Mouse (Mus musculus) CH12.LX (cell line): ENCODE data around the gene Itgb4. TPM values are rescaled to one million over a fixed set of nuclear protein-coding genes. Genes with fewer than 3 reads are reported as not detected.

Experiments used
- DNase-seq: peaks from one replicate; pipeline ENCODE4 v3.0.0-alpha.2; 2013; ENCODE audit errors: extremely low read depth
- H3K27ac ChIP-seq: 2 replicates; pipeline ENCODE4 v1.5.1; 2012; ENCODE audit warnings: low read depth, mild to moderate bottlenecking, control low read depth, moderate library complexity; ENCODE audit not compliant: insufficient read depth
- H3K27me3 ChIP-seq: replicated peaks from 2 replicates; pipeline ENCODE3; 2012; ENCODE audit warnings: inconsistent platforms
- H3K36me3 ChIP-seq, 2 experiments: replicated peaks in 1 of 2; 2 replicates each; pipeline versions ENCODE3 to v1.6.1; 2012; ENCODE audit warnings: inconsistent platforms in 1 of 2, low read length in 1 of 2, mild to moderate bottlenecking in 1 of 2, mixed read lengths in 1 of 2, moderate library complexity in 1 of 2; ENCODE audit not compliant: control insufficient read depth in 1 of 2, insufficient read depth in 1 of 2
- H3K4me1 ChIP-seq, 2 experiments: 2 replicates each; pipeline ENCODE4 v1.6.1; 2012; ENCODE audit warnings: inconsistent platforms in 1 of 2, moderate library complexity in 1 of 2; ENCODE audit not compliant: insufficient read depth in 2 of 2, control insufficient read depth in 1 of 2
- H3K4me2 ChIP-seq: 2 replicates; pipeline ENCODE4 v1.6.1; 2012; ENCODE audit warnings: low read depth, mild to moderate bottlenecking, control low read depth; ENCODE audit not compliant: poor library complexity, insufficient read depth, severe bottlenecking
- H3K4me3 ChIP-seq, 3 experiments: fragments of 150-350 bp in 1 of 3; sonication (generic) in 1 of 3; replicated peaks in 1 of 3; 2 replicates each; pipeline versions ENCODE3 to v1.5.1; 2011 to 2012; ENCODE audit warnings: low read depth in 2 of 3, low read length in 2 of 3, mild to moderate bottlenecking in 2 of 3, moderate library complexity in 2 of 3, control low read depth in 1 of 3, improper control_type of control experiment in 1 of 3, inconsistent platforms in 1 of 3, mixed read lengths in 1 of 3; ENCODE audit not compliant: poor library complexity in 1 of 3
- H3K79me2 ChIP-seq: replicated peaks from 2 replicates; pipeline ENCODE4 v1.6.1; 2012; ENCODE audit warnings: mild to moderate bottlenecking, moderate library complexity; ENCODE audit not compliant: control insufficient read depth, poor library complexity, insufficient read depth, severe bottlenecking; ENCODE audit errors: extremely low read depth
- H3K9ac ChIP-seq: 2 replicates; pipeline ENCODE4 v1.6.1; 2012; ENCODE audit warnings: low read depth, mild to moderate bottlenecking, control low read depth, moderate library complexity; ENCODE audit not compliant: insufficient read depth
- H3K9me3 ChIP-seq: replicated peaks from 2 replicates; pipeline ENCODE3; 2012; ENCODE audit warnings: low read length, inconsistent platforms, mixed read lengths
- ELF1 ChIP-seq: IDR thresholded peaks from 2 replicates; pipeline ENCODE4 v1.6.1; 2014; ENCODE audit warnings: low read depth, mild to moderate bottlenecking, inconsistent platforms, low read length, improper control_type of control experiment
- ETS1 ChIP-seq: conservative IDR thresholded peaks from 2 replicates; pipeline ENCODE4 v1.6.1; 2012; ENCODE audit warnings: low read depth, mild to moderate bottlenecking, inconsistent platforms, low read length, improper control_type of control experiment, moderate library complexity
- HCFC1 ChIP-seq: IDR thresholded peaks from 2 replicates; pipeline ENCODE4 v1.6.1; 2012; ENCODE audit warnings: low read depth, mild to moderate bottlenecking, inconsistent platforms, low read length, improper control_type of control experiment
- IRF4 ChIP-seq: IDR thresholded peaks from 2 replicates; pipeline ENCODE4 v1.6.1; 2014; ENCODE audit warnings: low read depth, mild to moderate bottlenecking, inconsistent platforms, low read length, improper control_type of control experiment
- JUN ChIP-seq: IDR thresholded peaks from 2 replicates; pipeline ENCODE4 v1.6.1; 2011; ENCODE audit warnings: low read depth, mild to moderate bottlenecking, low read length, improper control_type of control experiment, moderate library complexity; ENCODE audit not compliant: insufficient read depth
- JUND ChIP-seq: conservative IDR thresholded peaks from 2 replicates; pipeline ENCODE4 v1.6.1; 2011; ENCODE audit warnings: low read depth, low read length, improper control_type of control experiment
- MXI1 ChIP-seq: IDR thresholded peaks from 2 replicates; pipeline ENCODE4 v1.6.1; 2011; ENCODE audit warnings: mild to moderate bottlenecking, low read depth, low read length, improper control_type of control experiment
- MYC ChIP-seq: IDR thresholded peaks from 2 replicates; pipeline ENCODE4 v1.6.1; 2011; ENCODE audit warnings: low read depth, mild to moderate bottlenecking, improper control_type of control experiment, low read length
- PAX5 ChIP-seq: IDR thresholded peaks from 2 replicates; pipeline ENCODE4 v1.6.1; 2012; ENCODE audit warnings: low read length, inconsistent platforms, mixed read lengths
- POLR2A ChIP-seq: IDR thresholded peaks from 2 replicates; pipeline ENCODE4 v1.6.1; 2011; ENCODE audit warnings: low read depth, mild to moderate bottlenecking, improper control_type of control experiment, low read length
- SIN3A ChIP-seq: IDR thresholded peaks from 2 replicates; pipeline ENCODE4 v1.6.1; 2012; ENCODE audit warnings: low read length, improper control_type of control experiment, inconsistent platforms
- USF1 ChIP-seq: IDR thresholded peaks from 2 replicates; pipeline ENCODE4 v1.6.1; 2014; ENCODE audit warnings: low read depth, mild to moderate bottlenecking, inconsistent platforms, low read length, improper control_type of control experiment
- ZC3H11A ChIP-seq: IDR thresholded peaks from 2 replicates; pipeline ENCODE4 v1.6.1; 2012; ENCODE audit warnings: low read depth, mild to moderate bottlenecking, inconsistent platforms, low read length, improper control_type of control experiment
- dilution Hi-C: fragments of 300-500 bp; cut with MboI; formaldehyde crosslinking; loops from 2 replicates; pipeline ENCODE4 v1.14.3; 2020; ENCODE audit warnings: low sequenced_read_pairs; ENCODE audit not compliant: extremely low pct_unique_long_range_greater_than_20kb, extremely low pct_ligation_motif_present
- in situ Hi-C: fragments of 300-500 bp; cut with MboI; formaldehyde crosslinking; loops from 3 replicates; pipeline ENCODE4 v1.14.3; 2019; ENCODE audit warnings: low sequenced_read_pairs, low pct_ligation_motif_present, low pct_unique_long_range_greater_than_20kb, mixed read lengths
- polyA plus RNA-seq: library from polyadenylated mRNA; unstranded; fragments of >175 nt; gene quantifications from 2 replicates; pipeline ENCODE4 v1.2.1, GENCODE M21; 2012; ENCODE audit warnings: low read depth; ENCODE audit not compliant: insufficient read length
- total RNA-seq, 2 experiments: library from RNA; depleted of rRNA; stranded (reverse); fragments of 300-350 nt in 1 of 2; fragments of >200 nt in 1 of 2; gene quantifications; 2 replicates each; pipeline ENCODE4 v1.2.3; 2012 to 2014

The Itgb4 gene
- total and polyA plus RNA-seq, 3 experiments: 0.42 to 6.3 (median 0.59) TPM

GRCm38 (mm10) chr11:115945247-115945646 is 29.3 kb upstream of the Itgb4 start:
- dilution Hi-C loops: no loop called here
- in situ Hi-C loops: no loop called here
- Histone ChIP-seq H3K9me3 (no peaks in the 10 kb centered on the region), H3K36me3 (peaks cover 83 to 98% of the 10 kb centered on the region in 2 experiments), H3K4me3 (no peak overlapping the region), H3K27ac (no peak overlapping the region), H3K4me2 (no peak overlapping the region), H3K4me1 (no peaks in the 10 kb centered on the region), H3K79me2 (0 out of 2 replicates have a peak, but pooled peaks cover 2% of the 10 kb centered on the region), H3K27me3 (no peaks in the 10 kb centered on the region), H3K9ac (no peak overlapping the region)
- no peak for DNase-seq
- TF ChIP-seq USF1 (no peak), JUND (no peak), ELF1 (no peak), PAX5 (no peak), ETS1 (no peak)

GRCm38 (mm10) chr11:115946221-115946828 is 28.2 kb upstream of the Itgb4 start:
- in situ Hi-C loops (no loop called here), dilution Hi-C loops (no loop called here)
- Histone ChIP-seq H3K9ac (no peak overlapping the region), H3K4me2 (no peak overlapping the region), H3K4me1 (no peaks in the 10 kb centered on the region), H3K27me3 (no peaks in the 10 kb centered on the region), H3K79me2 (0 out of 2 replicates have a peak, but pooled peaks cover 2% of the 10 kb centered on the region), H3K4me3 (no peak overlapping the region), H3K9me3 (no peaks in the 10 kb centered on the region), H3K36me3 (peaks cover 85 to 99% of the 10 kb centered on the region in 2 experiments)
- no peak for DNase-seq
- TF ChIP-seq HCFC1 (no peak), JUND (no peak), MXI1 (no peak), USF1 (no peak), MYC (no peak), JUN (no peak), ETS1 (no peak), IRF4 (no peak), POLR2A (no peak), ZC3H11A (no peak), ELF1 (no peak), SIN3A (no peak)
- TF ChIP-seq, all 38 proteins: peak for 0
- H3K27ac ChIP-seq: no peak overlapping the region
